Mouse (Mus musculus) heart, embryonic 10.5 days (tissue): Measurements from ENCODE around the gene Ckap2. TPM values are rescaled to one million over a fixed set of nuclear protein-coding genes. Genes with fewer than 3 reads are reported as not detected.
"Not testable (repeated sequence)": the region's sequence is repeated elsewhere in the genome, so short reads cannot be mapped to it uniquely, and the experiment has no call there.

Experiments
- DNase-seq: peaks from one replicate; pipeline ENCODE4 v3.0.0-alpha.2; 2017; ENCODE audit warnings: low spot score
- H3K27ac ChIP-seq: fragments of 300-500 bp; sonication (generic); 2 replicates; pipeline ENCODE4 v1.5.1; 2016; ENCODE audit warnings: mild to moderate bottlenecking
- H3K27me3 ChIP-seq: fragments of 300-500 bp; sonication (generic); 2 replicates; pipeline ENCODE4 v1.6.1; 2016; ENCODE audit warnings: mild to moderate bottlenecking; ENCODE audit not compliant: poor library complexity, insufficient read depth, severe bottlenecking
- H3K36me3 ChIP-seq: fragments of 300-500 bp; sonication (generic); 2 replicates; pipeline ENCODE4 v1.6.1; 2016; ENCODE audit warnings: mild to moderate bottlenecking, moderate library complexity
- H3K4me1 ChIP-seq: fragments of 300-500 bp; sonication (generic); 2 replicates; pipeline ENCODE4 v1.6.1; 2016; ENCODE audit warnings: mild to moderate bottlenecking
- H3K4me3 ChIP-seq: fragments of 300-500 bp; sonication (generic); 2 replicates; pipeline ENCODE4 v1.5.1; 2016; ENCODE audit warnings: mild to moderate bottlenecking, moderate library complexity
- H3K9me3 ChIP-seq: fragments of 300-500 bp; sonication (generic); 2 replicates; pipeline ENCODE4 v1.6.1; 2016; ENCODE audit warnings: mild to moderate bottlenecking, moderate library complexity
- WGBS: fragments of 180-500 bp; shearing (Covaris S2); methylation state at CpG from one replicate; pipeline ENCODE4 v1.1.7; 2016; 5-methylcytosine and 5-hydroxymethylcytosine counted together
- polyA plus RNA-seq: library from polyadenylated mRNA; unstranded; fragments of >200 nt; fragmentation: Nextera tagmentation; extraction: Ambion mirVana; gene quantifications from 2 replicates; pipeline ENCODE4 v1.2.1, GENCODE M21; 2016

Ckap2 gene
- polyA plus RNA-seq, 1 experiment from 2014 or later, result 38.9 TPM

GRCm38 (mm10) chr8:22143764-22144491 is 41.7 kb downstream of the Ckap2 start:
- Histone ChIP-seq H3K4me1 (no peaks in the 10 kb centered on the region), H3K9me3 (no peaks in the 10 kb centered on the region), H3K4me3 (no peak overlapping the region), H3K36me3 (peaks cover 20% of the 10 kb centered on the region; the same call in 1 of the 2 replicates), H3K27ac (no peak overlapping the region), H3K27me3 (no peaks in the 10 kb centered on the region)
- peak; percentile 66 for DNase-seq
- 37% methylated on average over 1 of the region's 1 CpGs for WGBS

- Histone ChIP-seq H3K4me3 (no peak overlapping the region), H3K9me3 (no peaks in the 10 kb centered on the region), H3K27ac (no peak overlapping the region), H3K4me1 (no peaks in the 10 kb centered on the region), H3K27me3 (no peaks in the 10 kb centered on the region), H3K36me3 (0 out of 2 replicates have a peak, but pooled peaks cover 14% of the 10 kb centered on the region)
- WGBS, result 74% methylated on average over 4 of the region's 4 CpGs
- peak; percentile 11 for DNase-seq
Observed at GRCm38 (mm10) chr8:22142592-22142991, 43.0 kb downstream of the Ckap2 start.

- DNase-seq, result peak; percentile 31
- 87% methylated on average over 4 of the region's 4 CpGs for WGBS
- no peak overlapping the region for H3K27ac ChIP-seq
- H3K4me3 ChIP-seq, result no peak overlapping the region
- no peaks in the 10 kb centered on the region for H3K4me1 ChIP-seq
- no peaks in the 10 kb centered on the region for H3K27me3 ChIP-seq
- H3K9me3 ChIP-seq, result no peaks in the 10 kb centered on the region
- 0 out of 2 replicates have a peak, but pooled peaks cover 10% of the 10 kb centered on the region for H3K36me3 ChIP-seq
Observed at GRCm38 (mm10) chr8:22141836-22142385, 43.7 kb downstream of the Ckap2 start.

GRCm38 (mm10) chr8:22136462-22136861 is 49.2 kb downstream of the Ckap2 start:
- not testable (repeated sequence) for H3K27ac ChIP-seq, H3K27me3 ChIP-seq, DNase-seq

GRCm38 (mm10) chr8:22134750-22135135 is 50.9 kb downstream of the Ckap2 start:
- H3K9me3 ChIP-seq, result no peaks in the 10 kb centered on the region
- 82% methylated on average over 5 of the region's 5 CpGs for WGBS
- no peak for DNase-seq
- H3K36me3 ChIP-seq, result 0 out of 2 replicates have a peak, but pooled peaks cover 5% of the 10 kb centered on the region
- no peaks in the 10 kb centered on the region for H3K27me3 ChIP-seq
- no peak overlapping the region for H3K27ac ChIP-seq
- no peak overlapping the region for H3K4me3 ChIP-seq
- no peaks in the 10 kb centered on the region for H3K4me1 ChIP-seq

More at GRCm38 (mm10) chr8:22136462-22136861, 49.2 kb downstream of the Ckap2 start:
- H3K9me3 ChIP-seq, H3K4me1 ChIP-seq, H3K4me3 ChIP-seq: not testable (repeated sequence)
- WGBS, result 90% methylated on average over 9 of the region's 9 CpGs
- H3K36me3 ChIP-seq, result 0 out of 2 replicates have a peak, but pooled peaks cover 10% of the 10 kb centered on the region

- no peak overlapping the region for H3K4me3 ChIP-seq
- no peaks in the 10 kb centered on the region for H3K9me3 ChIP-seq
- H3K27ac ChIP-seq, result no peak overlapping the region
- no peak for DNase-seq
- H3K27me3 ChIP-seq, result no peaks in the 10 kb centered on the region
- WGBS, result 82% methylated on average over 7 of the region's 7 CpGs
- no peaks in the 10 kb centered on the region for H3K4me1 ChIP-seq
- 0 out of 2 replicates have a peak, but pooled peaks cover 5% of the 10 kb centered on the region for H3K36me3 ChIP-seq
Observed at GRCm38 (mm10) chr8:22134078-22134749, 51.4 kb downstream of the Ckap2 start.

GRCm38 (mm10) chr8:22132062-22132461 is 53.6 kb downstream of the Ckap2 start:
- Histone ChIP-seq H3K4me3 (no peak overlapping the region), H3K4me1 (no peaks in the 10 kb centered on the region), H3K36me3 (peaks cover 20% of the 10 kb centered on the region), H3K27ac (no peak overlapping the region), H3K9me3 (no peaks in the 10 kb centered on the region), H3K27me3 (no peaks in the 10 kb centered on the region)
- 84% methylated on average over 12 of the region's 12 CpGs for WGBS
- no peak for DNase-seq

- peak; percentile 85 for DNase-seq
- Histone ChIP-seq H3K27ac (no peak within 1 kb of the TSS; the same call in 1 of the 2 replicates), H3K36me3 (peaks cover 20% of the 10 kb centered on the region), H3K27me3 (no peaks in the 10 kb centered on the region), H3K4me3 (peak within 1 kb of the TSS; percentile 67), H3K9me3 (no peaks in the 10 kb centered on the region), H3K4me1 (no peaks in the 10 kb centered on the region)
- WGBS, result 3% methylated on average over 29 of the region's 29 CpGs
Observed at GRCm38 (mm10) chr8:22124220-22125152, 61.1 kb downstream of the Ckap2 start, which contains the start of gene Nek5. Nek5 (minus strand) TSS chr8:22125053.

Other genes starting within 250 kb of the Ckap2 start
- not detected in 2 replicates for gene Defb35, start 247.5 kb downstream of the Ckap2 start, polyA plus RNA-seq
- gene Defb13, start 239.1 kb downstream of the Ckap2 start, polyA plus RNA-seq, result not detected in 2 replicates
- not detected in 2 replicates for gene Fam90a1a, start 227.1 kb downstream of the Ckap2 start, polyA plus RNA-seq
- not detected in 2 replicates for gene Ccdc70, start 216.0 kb downstream of the Ckap2 start, polyA plus RNA-seq
- 3.4 and 3.8 TPM in 2 replicates for gene Atp7b, start 125.5 kb downstream of the Ckap2 start, polyA plus RNA-seq
- 20.3 and 34.6 TPM in 2 replicates for gene Alg11, start 125.1 kb downstream of the Ckap2 start, polyA plus RNA-seq
- 0.09 TPM in 1 of 2 replicates, not detected in the other for gene Nek5, start 60.8 kb downstream of the Ckap2 start, polyA plus RNA-seq
- 5.4 and 6.1 TPM in 2 replicates for gene Nek3, start 19.4 kb downstream of the Ckap2 start, polyA plus RNA-seq
- gene Vps36, start 7.0 kb upstream of the Ckap2 start, polyA plus RNA-seq, result 26.6 and 31.5 TPM in 2 replicates
- gene Thsd1, start 41.5 kb upstream of the Ckap2 start, polyA plus RNA-seq, result 12.2 and 15.4 TPM in 2 replicates
- not detected in 2 replicates for gene Tpte, start 97.6 kb upstream of the Ckap2 start, polyA plus RNA-seq
- gene Slc25a15, start 212.8 kb upstream of the Ckap2 start, polyA plus RNA-seq, result 16.3 and 22.8 TPM in 2 replicates
- 47.6 and 49.7 TPM in 2 replicates for gene Mrps31, start 225.5 kb upstream of the Ckap2 start, polyA plus RNA-seq